Mouse (Mus musculus) heart, embryonic 10.5 days (tissue): ENCODE measurements around the gene Clrn3. TPM values are rescaled to one million over a fixed set of nuclear protein-coding genes. Genes with fewer than 3 reads are reported as not detected.

Experiments
- DNase-seq: peaks from one replicate; pipeline ENCODE4 v3.0.0-alpha.2; 2017; ENCODE audit warnings: low spot score
- H3K27ac ChIP-seq: fragments of 300-500 bp; sonication (generic); 2 replicates; pipeline ENCODE4 v1.5.1; 2016; ENCODE audit warnings: mild to moderate bottlenecking
- H3K27me3 ChIP-seq: fragments of 300-500 bp; sonication (generic); 2 replicates; pipeline ENCODE4 v1.6.1; 2016; ENCODE audit warnings: mild to moderate bottlenecking; ENCODE audit not compliant: poor library complexity, insufficient read depth, severe bottlenecking
- H3K36me3 ChIP-seq: fragments of 300-500 bp; sonication (generic); 2 replicates; pipeline ENCODE4 v1.6.1; 2016; ENCODE audit warnings: mild to moderate bottlenecking, moderate library complexity
- H3K4me1 ChIP-seq: fragments of 300-500 bp; sonication (generic); 2 replicates; pipeline ENCODE4 v1.6.1; 2016; ENCODE audit warnings: mild to moderate bottlenecking
- H3K4me3 ChIP-seq: fragments of 300-500 bp; sonication (generic); 2 replicates; pipeline ENCODE4 v1.5.1; 2016; ENCODE audit warnings: mild to moderate bottlenecking, moderate library complexity
- H3K9me3 ChIP-seq: fragments of 300-500 bp; sonication (generic); 2 replicates; pipeline ENCODE4 v1.6.1; 2016; ENCODE audit warnings: mild to moderate bottlenecking, moderate library complexity
- WGBS: fragments of 180-500 bp; shearing (Covaris S2); methylation state at CpG from one replicate; pipeline ENCODE4 v1.1.7; 2016; 5-methylcytosine and 5-hydroxymethylcytosine counted together
- polyA plus RNA-seq: library from polyadenylated mRNA; unstranded; fragments of >200 nt; fragmentation: Nextera tagmentation; extraction: Ambion mirVana; gene quantifications from 2 replicates; pipeline ENCODE4 v1.2.1, GENCODE M21; 2016

The Clrn3 gene
- polyA plus RNA-seq, 1 experiment from 2014 or later: not detected

DNA sequence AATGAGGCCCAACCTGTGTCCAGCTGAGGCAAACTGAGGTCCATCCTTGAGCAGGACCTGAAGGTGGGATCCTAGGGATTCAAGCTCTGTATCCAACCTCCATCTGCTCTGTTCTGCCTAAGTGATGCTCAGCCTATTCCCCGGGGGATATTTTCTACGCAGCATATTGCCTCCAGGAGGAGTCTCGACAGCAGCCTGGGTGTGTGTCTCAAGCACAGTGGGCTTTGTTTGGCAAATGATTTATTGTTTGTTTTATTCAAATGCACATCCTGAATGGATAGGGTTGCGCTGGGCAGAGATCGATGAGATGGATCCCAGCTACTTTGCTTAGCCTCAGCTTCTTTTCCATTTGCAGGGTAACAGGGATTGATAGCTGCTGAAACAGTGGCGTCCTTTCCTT lies 20.0 kb upstream of the Clrn3 start:
- 73% methylated on average over 6 of the region's 6 CpGs for WGBS
- no peak for DNase-seq
- H3K9me3 ChIP-seq: no peaks in the 10 kb centered on the region
- H3K4me3 ChIP-seq: no peak overlapping the region
- H3K27me3 ChIP-seq: peaks cover 20% of the 10 kb centered on the region; the same call in 1 of the 2 replicates
- H3K4me1 ChIP-seq: peaks cover 8% of the 10 kb centered on the region
- H3K36me3 ChIP-seq: no peaks in the 10 kb centered on the region
- no peak overlapping the region for H3K27ac ChIP-seq

DNA sequence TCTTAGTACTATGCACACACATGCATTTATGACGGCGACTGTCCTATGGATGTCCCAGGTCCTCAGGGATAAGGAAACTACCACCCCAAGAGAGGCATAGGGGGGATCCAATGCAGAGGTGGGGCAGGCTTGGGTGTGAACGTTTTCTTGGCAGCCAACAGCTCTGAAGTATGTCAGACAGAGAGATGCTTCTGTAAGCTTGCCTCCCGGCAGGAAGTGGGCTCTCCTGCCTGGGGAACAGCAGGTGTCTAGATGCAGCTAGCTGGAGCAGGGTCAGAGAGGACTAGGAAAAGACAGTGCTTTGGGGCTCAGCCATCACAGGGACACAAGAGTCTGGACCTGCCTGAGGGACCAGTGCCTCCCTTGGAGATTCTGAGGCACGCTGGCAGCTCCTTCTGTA lies 18.1 kb upstream of the Clrn3 start:
- H3K4me3 ChIP-seq: no peak overlapping the region
- H3K27ac ChIP-seq: no peak overlapping the region
- H3K9me3 ChIP-seq: no peaks in the 10 kb centered on the region
- no peak for DNase-seq
- 46% methylated on average over 5 of the region's 5 CpGs for WGBS
- H3K36me3 ChIP-seq: no peaks in the 10 kb centered on the region
- peaks cover 3% of the 10 kb centered on the region for H3K4me1 ChIP-seq
- H3K27me3 ChIP-seq: peaks cover 23% of the 10 kb centered on the region; the same call in 1 of the 2 replicates

DNA sequence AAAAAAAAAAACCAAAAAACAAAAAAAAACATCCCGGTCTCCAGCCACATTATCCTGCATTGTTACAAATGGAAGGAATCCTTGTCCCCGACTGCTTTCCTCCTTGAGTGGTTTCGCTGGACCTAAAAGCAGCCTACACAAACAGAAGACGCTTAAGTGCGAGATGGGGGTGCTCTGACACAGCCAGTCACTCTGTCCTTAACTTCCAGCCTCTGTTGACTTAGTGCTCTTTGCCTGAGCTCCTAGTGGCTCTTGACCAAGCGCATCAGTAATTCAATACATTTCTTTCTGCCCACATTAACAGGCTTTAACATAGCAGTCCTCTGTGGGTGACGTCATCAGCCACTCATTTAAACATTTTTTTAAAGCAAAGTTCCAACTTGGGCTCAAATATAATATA lies 17.5 kb upstream of the Clrn3 start:
- WGBS: 57% methylated on average over 7 of the region's 7 CpGs

DNA sequence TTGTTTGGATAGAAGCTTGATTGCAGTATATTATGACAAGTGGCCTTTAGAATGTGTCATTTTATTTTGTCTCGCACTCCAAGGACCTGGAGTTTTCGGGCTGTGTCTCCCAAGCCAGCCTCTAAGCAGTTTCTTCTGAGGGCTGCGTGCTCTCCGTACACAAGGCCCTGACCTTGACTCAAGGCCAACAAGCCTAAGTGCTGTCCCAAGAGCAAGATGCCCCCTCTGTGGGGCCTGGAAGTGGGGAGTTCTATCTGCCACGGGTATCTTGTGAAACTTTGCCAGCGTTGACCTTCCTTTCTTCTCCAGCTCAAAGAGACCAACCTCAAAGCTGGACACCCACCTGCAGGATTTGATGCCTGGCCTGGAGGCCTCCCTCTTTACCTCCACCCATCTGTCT lies 15.9 kb upstream of the Clrn3 start:
- H3K36me3 ChIP-seq: no peaks in the 10 kb centered on the region
- H3K27ac ChIP-seq: no peak overlapping the region
- 83% methylated on average over 6 of the region's 6 CpGs for WGBS
- no peak for DNase-seq
- no peaks in the 10 kb centered on the region for H3K9me3 ChIP-seq
- H3K4me3 ChIP-seq: no peak overlapping the region
- no peaks in the 10 kb centered on the region for H3K4me1 ChIP-seq
- H3K27me3 ChIP-seq: peaks cover 32% of the 10 kb centered on the region

More for the DNA sequence above, 17.5 kb upstream of the Clrn3 start:
- no peak for DNase-seq
- Histone ChIP-seq H3K4me3 (no peak overlapping the region), H3K4me1 (no peaks in the 10 kb centered on the region), H3K9me3 (no peaks in the 10 kb centered on the region), H3K36me3 (no peaks in the 10 kb centered on the region), H3K27me3 (peaks cover 23% of the 10 kb centered on the region; the same call in 1 of the 2 replicates), H3K27ac (no peak overlapping the region)

DNA sequence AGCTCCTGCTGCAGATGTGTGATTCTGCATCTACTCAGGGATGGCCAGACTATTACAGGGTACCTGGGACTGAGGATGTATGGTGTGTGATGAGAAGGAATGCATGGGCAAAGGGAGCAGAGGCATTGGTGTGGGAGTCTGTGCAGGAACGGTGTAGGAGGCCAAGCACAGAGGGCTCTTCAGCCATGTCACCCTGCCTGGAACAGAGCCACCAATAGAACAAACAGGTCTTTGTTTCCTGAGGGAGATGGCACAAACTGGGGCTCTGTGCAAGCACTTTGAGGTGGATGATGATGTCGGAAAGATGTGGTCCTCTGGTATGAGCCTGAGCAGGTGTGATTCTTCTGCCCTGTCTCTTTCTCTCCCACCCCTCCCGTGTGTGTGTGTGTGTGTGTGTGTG lies 14.6 kb upstream of the Clrn3 start:
- Histone ChIP-seq H3K9me3 (no peaks in the 10 kb centered on the region), H3K27me3 (peaks cover 39% of the 10 kb centered on the region), H3K4me1 (peaks cover 6% of the 10 kb centered on the region), H3K36me3 (no peaks in the 10 kb centered on the region), H3K4me3 (no peak overlapping the region), H3K27ac (no peak overlapping the region)
- WGBS: 59% methylated on average over 3 of the region's 3 CpGs
- no peak for DNase-seq

DNA sequence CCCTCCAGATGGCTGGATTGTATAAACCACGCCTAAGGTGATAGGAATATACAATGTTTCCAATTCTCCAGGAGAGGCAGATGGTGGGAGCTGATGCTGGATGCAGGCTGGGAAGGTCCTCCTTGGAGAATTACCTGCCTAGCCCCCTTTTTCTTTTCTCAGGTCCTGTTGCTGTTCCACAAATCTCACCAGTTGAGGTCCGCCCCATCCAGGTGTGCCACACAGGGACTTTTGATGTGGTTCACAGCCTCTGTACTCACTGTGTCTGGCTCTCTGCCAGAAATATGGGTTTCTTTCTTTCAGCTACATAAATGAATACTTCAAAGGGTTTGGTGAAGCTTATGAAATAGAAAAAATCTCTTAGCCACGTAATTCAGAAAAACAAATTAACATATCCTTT lies 13.8 kb upstream of the Clrn3 start:
- H3K36me3 ChIP-seq: no peaks in the 10 kb centered on the region
- WGBS: 84% methylated on average over 3 of the region's 3 CpGs
- no peak overlapping the region for H3K27ac ChIP-seq
- peaks cover 9% of the 10 kb centered on the region for H3K4me1 ChIP-seq
- no peaks in the 10 kb centered on the region for H3K9me3 ChIP-seq
- H3K4me3 ChIP-seq: no peak overlapping the region
- peaks cover 37% of the 10 kb centered on the region for H3K27me3 ChIP-seq
- no peak for DNase-seq

DNA sequence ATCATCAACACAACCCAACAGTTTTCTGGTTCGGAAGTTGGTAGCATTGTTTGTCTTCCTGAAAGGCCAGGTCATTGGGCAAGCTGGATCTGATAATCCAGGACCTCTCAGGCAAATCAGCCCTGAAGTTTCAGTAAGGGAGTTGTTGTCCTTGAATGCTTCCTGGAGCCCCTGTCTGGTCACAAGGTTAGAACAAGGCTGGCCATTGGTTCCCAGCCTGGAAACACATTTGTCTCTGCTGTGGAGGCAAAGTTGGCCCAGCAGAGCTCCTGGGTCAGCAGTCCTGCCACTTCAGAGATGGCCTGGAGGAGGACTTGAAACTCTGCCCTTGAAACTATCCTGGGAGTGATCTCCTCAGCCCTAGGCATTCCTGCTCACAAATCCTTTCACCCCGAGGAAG lies 11.0 kb upstream of the Clrn3 start:
- H3K36me3 ChIP-seq: no peaks in the 10 kb centered on the region
- H3K4me3 ChIP-seq: no peak overlapping the region
- no peaks in the 10 kb centered on the region for H3K9me3 ChIP-seq
- H3K27ac ChIP-seq: no peak overlapping the region
- 64% methylated on average over 2 of the region's 2 CpGs for WGBS
- no peak for DNase-seq
- H3K27me3 ChIP-seq: peaks cover 38% of the 10 kb centered on the region
- peaks cover 9% of the 10 kb centered on the region for H3K4me1 ChIP-seq

DNA sequence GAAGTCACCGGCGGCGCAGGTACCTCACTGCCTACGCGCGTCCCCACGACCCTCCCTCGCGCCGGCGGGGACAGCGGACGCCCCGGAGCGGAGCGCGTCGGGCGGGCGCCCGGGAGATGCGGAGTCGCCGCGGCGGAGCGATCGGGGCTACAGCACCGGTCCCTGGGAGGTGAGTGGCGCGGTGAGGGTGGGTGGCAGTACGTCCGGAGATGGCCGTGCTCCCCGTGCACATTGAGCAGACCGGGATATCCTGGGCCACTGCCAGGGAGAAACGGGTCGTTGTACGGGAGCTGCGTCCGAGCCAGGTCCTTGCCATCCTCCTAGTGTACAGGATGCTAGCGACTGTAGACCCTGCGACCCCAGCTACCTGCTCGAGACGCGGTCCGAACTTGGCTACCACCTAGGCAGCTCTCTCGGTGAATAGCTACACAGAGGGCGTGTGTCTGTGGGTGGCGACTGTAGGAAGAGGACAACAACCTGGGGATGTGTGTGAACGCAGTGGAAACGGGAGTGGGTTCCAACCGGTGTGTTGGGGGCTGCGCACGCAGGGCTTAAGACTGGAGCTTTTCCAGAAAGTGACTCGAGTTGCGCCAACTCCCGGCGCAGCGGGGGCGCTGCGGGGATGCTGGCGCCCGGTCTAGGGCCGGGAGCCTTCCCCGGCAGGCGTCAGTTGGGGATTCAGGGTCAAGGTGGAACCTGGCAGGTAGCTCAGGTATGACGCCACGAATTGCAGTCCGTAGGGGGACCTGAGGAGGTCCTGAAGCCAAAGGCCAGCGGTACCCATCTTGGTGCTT lies 9.7 kb upstream of the Clrn3 start:
- DNase-seq: no peak
- Histone ChIP-seq H3K27ac (peak overlapping the region; percentile 26), H3K36me3 (no peaks in the 10 kb centered on the region), H3K9me3 (no peaks in the 10 kb centered on the region), H3K4me3 (peak overlapping the region; percentile 71), H3K4me1 (peaks cover 9% of the 10 kb centered on the region), H3K27me3 (peaks cover 38% of the 10 kb centered on the region)
- WGBS: 1% methylated on average over 71 of the region's 71 CpGs

DNA sequence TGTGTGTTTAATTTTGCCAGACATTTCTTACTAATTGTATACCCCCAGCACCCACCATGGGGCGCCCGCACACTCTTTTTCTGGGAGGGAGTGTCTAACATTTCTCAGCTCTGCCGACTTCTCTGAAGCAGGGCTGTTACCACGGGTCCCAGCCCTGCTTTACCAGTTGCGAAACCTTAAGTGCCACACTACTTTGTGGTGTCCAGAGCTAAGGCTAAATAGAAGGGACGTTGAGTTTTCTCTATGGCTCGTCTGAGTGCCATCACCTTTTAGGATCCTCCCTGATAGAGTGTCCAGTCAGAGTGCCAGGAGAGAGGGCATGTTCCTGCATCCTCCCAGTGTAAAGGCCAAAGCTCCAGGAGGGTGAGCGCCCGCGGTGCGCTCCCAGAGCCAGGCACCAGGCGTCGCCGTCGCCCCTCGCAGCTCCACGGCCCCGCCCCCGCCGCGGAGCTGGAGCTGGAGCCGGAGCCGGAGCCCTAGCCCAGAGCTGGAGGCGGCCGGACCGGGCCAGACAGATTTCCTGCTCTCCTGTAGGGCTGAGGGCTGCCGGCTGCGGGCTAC lies 9.0 kb upstream of the Clrn3 start, which contains the start of gene Ptpre:
Gene Ptpre, plus strand, starts transcription at position 141 of the 561 bp plus-strand sequence.
- 5% methylated on average over 28 of the region's 28 CpGs for WGBS
- Histone ChIP-seq H3K4me1 (peaks cover 9% of the 10 kb centered on the region), H3K27ac (peak within 1 kb of the TSS; percentile 26), H3K27me3 (peaks cover 38% of the 10 kb centered on the region), H3K36me3 (no peaks in the 10 kb centered on the region), H3K9me3 (no peaks in the 10 kb centered on the region), H3K4me3 (peak within 1 kb of the TSS; percentile 71)
- peak; percentile 84 for DNase-seq

DNA sequence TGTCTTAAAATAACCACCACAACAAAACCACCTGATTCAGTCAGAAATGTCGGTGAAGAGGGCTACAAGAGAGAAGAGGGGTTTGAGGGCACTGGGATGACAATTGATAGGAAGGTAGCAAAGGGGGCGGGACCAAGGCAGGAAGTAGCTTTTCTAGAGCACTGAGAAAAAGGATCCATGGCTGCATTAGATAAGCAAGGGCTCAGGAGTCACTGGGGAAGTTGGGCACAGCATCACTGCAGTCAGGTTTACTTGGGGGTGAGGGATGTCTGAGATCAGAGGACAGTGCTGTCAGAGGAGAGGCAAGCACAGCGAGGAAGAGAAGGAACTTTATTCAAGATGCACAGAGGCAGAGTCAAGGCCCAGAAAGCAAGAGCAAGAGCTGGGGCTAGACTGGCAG lies 7.5 kb upstream of the Clrn3 start:
- no peaks in the 10 kb centered on the region for H3K9me3 ChIP-seq
- 61% methylated on average over 3 of the region's 3 CpGs for WGBS

DNA sequence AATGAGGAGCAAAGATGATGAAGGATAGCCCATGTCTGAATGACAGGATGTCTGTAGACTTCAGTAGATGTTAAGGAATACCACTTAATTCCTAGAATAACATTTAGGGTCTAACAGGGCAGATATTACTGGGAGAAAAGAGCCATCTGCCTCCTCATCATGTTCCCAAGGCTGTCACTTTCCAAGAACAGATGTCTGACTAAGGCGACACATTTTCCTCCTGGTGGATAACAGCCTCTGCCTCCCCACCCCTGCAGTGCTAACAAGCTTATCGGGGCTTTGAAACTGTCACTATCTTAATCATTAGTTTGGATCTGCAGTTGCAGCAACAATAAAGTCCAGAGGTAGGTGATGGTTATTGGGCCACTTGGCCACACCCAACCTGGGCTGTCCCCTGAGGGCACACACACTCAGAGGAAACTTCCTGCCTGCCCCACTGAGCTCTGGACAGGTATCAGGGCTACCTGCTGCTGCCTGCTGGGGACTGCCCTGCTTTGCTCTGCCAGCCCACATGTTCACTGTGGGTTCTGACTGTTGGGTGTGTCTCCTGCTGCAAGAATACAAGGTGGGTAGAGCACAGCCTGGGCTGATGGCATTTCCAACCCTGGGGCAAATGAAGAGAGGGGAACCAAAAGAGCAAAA lies 6.2 kb upstream of the Clrn3 start:
- 35% methylated on average over 2 of the region's 2 CpGs for WGBS
- no peaks in the 10 kb centered on the region for H3K36me3 ChIP-seq
- no peak for DNase-seq
- H3K4me3 ChIP-seq: no peak overlapping the region
- no peaks in the 10 kb centered on the region for H3K9me3 ChIP-seq
- H3K4me1 ChIP-seq: peaks cover 9% of the 10 kb centered on the region
- peaks cover 25% of the 10 kb centered on the region for H3K27me3 ChIP-seq
- no peak overlapping the region for H3K27ac ChIP-seq

More for the DNA sequence above, 7.5 kb upstream of the Clrn3 start:
- no peak overlapping the region for H3K27ac ChIP-seq
- H3K4me3 ChIP-seq: no peak overlapping the region
- no peak for DNase-seq
- H3K36me3 ChIP-seq: no peaks in the 10 kb centered on the region
- H3K4me1 ChIP-seq: peaks cover 9% of the 10 kb centered on the region
- peaks cover 34% of the 10 kb centered on the region for H3K27me3 ChIP-seq

DNA sequence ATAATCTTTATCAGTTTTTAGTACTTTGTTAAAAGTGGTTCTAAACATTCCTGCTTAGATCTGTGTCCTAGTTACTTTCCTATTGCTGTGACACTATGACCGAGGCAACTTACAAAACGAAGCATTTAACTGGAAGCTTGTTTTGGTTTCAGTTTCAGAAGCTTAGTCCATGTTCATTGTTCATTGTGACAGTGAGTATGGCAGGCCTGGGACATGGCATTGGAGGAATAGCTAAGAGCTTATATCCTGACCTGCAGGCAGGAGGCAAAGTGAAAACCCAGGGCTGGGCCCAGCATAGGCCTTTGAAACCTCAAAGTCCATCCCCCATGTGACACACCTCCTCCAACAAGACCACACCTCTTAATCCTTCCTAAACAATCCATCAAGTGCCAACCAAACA lies 614 bp upstream of the Clrn3 start:
- 82% methylated on average over 2 of the region's 2 CpGs for WGBS
- no peak overlapping the region for H3K27ac ChIP-seq
- no peaks in the 10 kb centered on the region for H3K36me3 ChIP-seq
- H3K4me3 ChIP-seq: no peak overlapping the region
- no peak for DNase-seq
- H3K4me1 ChIP-seq: no peaks in the 10 kb centered on the region
- no peaks in the 10 kb centered on the region for H3K9me3 ChIP-seq
- H3K27me3 ChIP-seq: no peaks in the 10 kb centered on the region

DNA sequence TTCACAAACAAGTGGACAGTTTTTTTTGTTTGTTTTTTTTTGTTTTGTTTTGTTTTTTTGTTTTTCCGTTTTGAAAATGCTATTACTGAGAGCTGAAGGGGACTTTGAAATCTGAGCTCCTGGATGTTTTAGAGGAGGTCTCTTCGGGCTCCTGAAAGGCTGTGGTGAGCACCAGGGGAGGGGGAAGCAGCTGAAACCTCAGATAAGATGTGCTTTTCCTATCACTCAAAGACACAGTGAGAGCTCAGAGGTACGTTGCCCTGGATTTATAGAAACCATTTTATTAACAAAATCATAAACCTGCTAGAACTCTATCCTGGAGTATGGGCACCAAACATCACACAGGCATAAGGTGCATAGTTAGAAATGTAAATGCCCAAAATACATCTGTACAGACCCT lies 1.3 kb downstream of the Clrn3 start:
- H3K4me1 ChIP-seq: no peaks in the 10 kb centered on the region

More for the DNA sequence above, 1.3 kb downstream of the Clrn3 start:
- WGBS: 19% methylated on average over 3 of the region's 3 CpGs
- no peaks in the 10 kb centered on the region for H3K36me3 ChIP-seq
- no peak overlapping the region for H3K27ac ChIP-seq
- H3K9me3 ChIP-seq: no peaks in the 10 kb centered on the region
- DNase-seq: no peak
- no peaks in the 10 kb centered on the region for H3K27me3 ChIP-seq
- H3K4me3 ChIP-seq: no peak overlapping the region
